Mouse (Mus musculus): ENCODE measurements at regions not wholly inside any gene's neighbourhood (a gene's known extent, or its start where the extent isn't known, plus 50 kb on each side); places are given as distances from the start of the nearest gene placed in this dataset.

DNA sequence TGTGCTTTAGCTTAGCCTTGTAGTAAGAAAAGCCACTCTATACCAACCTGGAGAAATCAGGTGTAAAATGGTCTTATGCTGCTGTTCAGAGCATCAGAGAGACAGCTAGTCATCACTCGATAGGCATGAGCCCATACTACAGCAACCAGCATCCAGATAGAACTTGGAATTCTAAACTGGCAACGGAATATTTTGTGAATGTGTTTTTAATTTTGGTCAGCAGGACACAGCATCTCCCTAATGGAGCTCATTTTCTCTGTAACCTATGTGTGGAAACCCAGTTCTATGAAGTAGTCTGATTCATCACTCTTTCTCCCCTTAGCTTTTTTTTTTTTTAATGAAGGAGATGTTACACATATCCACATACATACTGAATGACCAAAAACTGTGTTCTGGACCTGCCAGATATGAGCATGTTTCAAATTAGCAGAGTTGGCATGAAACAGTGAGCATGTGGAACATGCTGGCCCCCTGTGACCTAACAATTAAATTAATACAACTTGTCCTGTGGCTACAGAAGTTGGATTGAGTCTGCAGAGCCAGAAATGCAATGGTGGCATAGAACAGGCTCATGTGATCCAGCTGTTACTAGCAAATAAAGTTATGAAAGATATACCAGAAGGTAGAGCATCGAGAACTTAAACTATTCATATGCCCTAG, 160.5 kb downstream of the Gipc2 start:
- no peaks in the 10 kb centered on the region for H3K4me1 ChIP-seq (ENCODE audit: control insufficient read depth, insufficient read depth, low read length)
- no peaks in the 10 kb centered on the region for H3K9me3 ChIP-seq (ENCODE audit: control insufficient read depth, low read length)
- H3K4me2 ChIP-seq (ENCODE audit: low read depth, low read length), result no peak overlapping the region
- no peak for ATAC-seq
- no peak overlapping the region for H3K9ac ChIP-seq (ENCODE audit: low read depth, low read length)
- WGBS, result 81% methylated on average over 3 of the region's 3 CpGs
- H3K27ac ChIP-seq (ENCODE audit: low read length), result no peak overlapping the region
- H3K36me3 ChIP-seq (ENCODE audit: control insufficient read depth, insufficient read depth, low read length), result no peaks in the 10 kb centered on the region
- H3K4me3 ChIP-seq (ENCODE audit: low read length), result no peak overlapping the region
- no peaks in the 10 kb centered on the region for H3K27me3 ChIP-seq (replicated peaks; ENCODE audit: control insufficient read depth, insufficient read depth, low read length)

DNA sequence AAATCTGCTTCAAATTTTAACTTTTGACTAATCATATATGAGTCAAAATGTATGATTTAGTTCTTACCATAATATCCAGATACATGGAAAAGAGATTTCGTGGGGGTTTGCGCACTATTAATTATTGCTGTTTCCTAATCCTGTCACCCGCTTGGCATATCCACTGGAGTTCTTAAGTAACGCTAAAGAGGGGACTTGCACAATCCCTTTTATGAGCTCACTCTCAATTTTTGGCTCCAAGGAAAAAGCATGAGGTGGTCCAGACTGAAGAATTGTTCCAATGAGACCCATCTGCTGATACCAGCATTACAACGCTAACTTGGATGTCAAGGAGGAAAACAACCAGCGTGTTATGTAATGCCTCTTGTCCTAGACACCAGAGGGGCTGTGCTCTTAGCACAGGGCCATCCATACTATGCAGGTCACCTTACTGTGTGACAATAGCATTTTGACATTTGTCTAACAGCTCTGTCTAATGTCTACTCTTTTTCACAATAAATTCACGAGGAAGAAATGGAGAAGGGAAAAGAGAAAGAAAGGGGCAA, 161.5 kb downstream of the Gipc2 start:
- no peak for ATAC-seq
- H3K4me1 ChIP-seq (ENCODE audit: control insufficient read depth, insufficient read depth, low read length), result no peaks in the 10 kb centered on the region
- no peak overlapping the region for H3K27ac ChIP-seq (ENCODE audit: low read length)
- H3K27me3 ChIP-seq (replicated peaks; ENCODE audit: control insufficient read depth, insufficient read depth, low read length), result no peaks in the 10 kb centered on the region
- H3K4me2 ChIP-seq (ENCODE audit: low read depth, low read length), result no peak overlapping the region
- H3K36me3 ChIP-seq (ENCODE audit: control insufficient read depth, insufficient read depth, low read length), result no peaks in the 10 kb centered on the region
- H3K9ac ChIP-seq (ENCODE audit: low read depth, low read length), result no peak overlapping the region
- 86% methylated on average over 7 of the region's 7 CpGs for WGBS
- no peaks in the 10 kb centered on the region for H3K9me3 ChIP-seq (ENCODE audit: control insufficient read depth, low read length)
- H3K4me3 ChIP-seq (ENCODE audit: low read length), result no peak overlapping the region

DNA sequence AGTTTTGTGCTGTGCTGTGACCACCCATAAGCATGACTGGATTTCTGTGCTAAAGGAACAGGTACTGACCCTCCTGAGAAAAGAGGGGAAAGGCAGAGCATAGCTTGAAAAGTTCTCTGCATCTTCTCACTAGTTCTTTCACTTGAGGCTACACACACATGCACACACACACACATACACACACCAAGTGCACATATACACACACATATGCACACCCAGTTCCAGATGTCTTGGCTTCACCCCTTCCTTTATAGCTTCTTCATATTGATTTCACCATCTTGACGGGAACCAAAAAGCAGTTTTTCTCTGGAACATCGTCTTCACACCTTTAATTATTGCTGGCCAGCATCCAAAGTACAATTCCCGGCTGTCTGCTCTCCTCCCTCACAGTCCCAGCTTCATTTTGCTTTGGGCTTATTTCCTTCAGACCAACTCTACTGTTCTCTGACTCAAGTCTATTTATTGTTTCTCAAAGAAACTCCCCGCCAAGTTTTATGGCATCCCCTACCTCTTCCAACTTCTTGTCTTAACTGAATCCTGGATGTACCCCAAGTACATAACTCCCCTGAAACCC, 160.2 kb upstream of the Ptgfr start:
- Histone ChIP-seq H3K4me2 (ENCODE audit: low read depth, low read length) (no peak overlapping the region), H3K9me3 (ENCODE audit: control insufficient read depth, low read length) (no peaks in the 10 kb centered on the region), H3K27me3 (replicated peaks; ENCODE audit: control insufficient read depth, insufficient read depth, low read length) (no peaks in the 10 kb centered on the region), H3K4me3 (ENCODE audit: low read length) (no peak overlapping the region), H3K9ac (ENCODE audit: low read depth, low read length) (no peak overlapping the region), H3K36me3 (ENCODE audit: control insufficient read depth, insufficient read depth, low read length) (no peaks in the 10 kb centered on the region), H3K4me1 (ENCODE audit: control insufficient read depth, insufficient read depth, low read length) (no peaks in the 10 kb centered on the region), H3K27ac (ENCODE audit: low read length) (no peak overlapping the region)
- WGBS, result 69% methylated on average over 4 of the region's 4 CpGs
- ATAC-seq, result no peak

DNA sequence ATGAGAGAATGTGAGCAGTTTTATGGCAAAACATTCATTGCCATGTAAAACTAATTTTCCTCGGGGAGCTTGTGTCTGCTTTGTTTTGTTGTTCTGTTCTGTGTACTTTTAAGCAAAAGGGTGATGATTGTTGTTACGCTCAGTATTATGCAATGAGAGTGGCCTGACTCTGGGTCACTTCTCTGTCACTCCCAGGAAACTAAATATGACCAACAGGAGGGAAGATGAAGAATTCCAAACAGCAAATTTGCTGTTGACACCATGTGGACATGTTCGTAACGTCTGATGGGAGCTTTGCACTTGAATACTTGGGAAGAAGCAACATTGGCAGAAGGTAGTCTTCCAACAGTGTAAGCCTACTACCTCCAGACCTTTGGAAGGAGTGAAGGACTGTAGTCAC, 159.7 kb upstream of the Ptgfr start:
- Histone ChIP-seq H3K4me1 (ENCODE audit: control insufficient read depth, insufficient read depth, low read length) (no peaks in the 10 kb centered on the region), H3K9me3 (ENCODE audit: control insufficient read depth, low read length) (no peaks in the 10 kb centered on the region), H3K27me3 (replicated peaks; ENCODE audit: control insufficient read depth, insufficient read depth, low read length) (no peaks in the 10 kb centered on the region), H3K4me3 (ENCODE audit: low read length) (no peak overlapping the region), H3K27ac (ENCODE audit: low read length) (no peak overlapping the region), H3K4me2 (ENCODE audit: low read depth, low read length) (no peak overlapping the region), H3K36me3 (ENCODE audit: control insufficient read depth, insufficient read depth, low read length) (no peaks in the 10 kb centered on the region), H3K9ac (ENCODE audit: low read depth, low read length) (no peak overlapping the region)
- 79% methylated on average over 4 of the region's 4 CpGs for WGBS
- ATAC-seq, result no peak

DNA sequence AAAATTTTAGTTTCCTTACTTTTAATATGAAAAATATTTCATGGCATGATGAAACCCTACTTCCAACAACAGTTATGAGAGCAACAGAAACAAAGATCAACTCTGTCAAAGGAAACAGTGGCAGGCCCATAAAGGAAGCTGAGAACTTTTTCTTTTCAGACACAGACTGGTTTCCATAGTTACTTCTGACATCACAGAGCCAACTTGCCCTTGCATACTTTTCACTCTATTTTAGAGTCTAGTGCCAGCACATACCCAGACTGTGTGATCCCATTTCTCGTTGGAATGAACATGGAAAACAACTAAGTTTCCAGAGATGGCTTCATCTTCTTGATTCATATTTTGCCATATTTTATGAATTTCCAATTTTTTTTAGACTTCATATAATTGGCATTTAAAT, 150.8 kb upstream of the Ptgfr start:
- Histone ChIP-seq H3K27me3 (replicated peaks; ENCODE audit: control insufficient read depth, insufficient read depth, low read length) (no peaks in the 10 kb centered on the region), H3K9ac (ENCODE audit: low read depth, low read length) (no peak overlapping the region), H3K27ac (ENCODE audit: low read length) (no peak overlapping the region), H3K4me1 (ENCODE audit: control insufficient read depth, insufficient read depth, low read length) (no peaks in the 10 kb centered on the region), H3K4me2 (ENCODE audit: low read depth, low read length) (no peak overlapping the region), H3K9me3 (ENCODE audit: control insufficient read depth, low read length) (no peaks in the 10 kb centered on the region), H3K36me3 (ENCODE audit: control insufficient read depth, insufficient read depth, low read length) (no peaks in the 10 kb centered on the region), H3K4me3 (ENCODE audit: low read length) (no peak overlapping the region)
- 77% methylated on average over 1 of the region's 1 CpGs for WGBS
- no peak for ATAC-seq

DNA sequence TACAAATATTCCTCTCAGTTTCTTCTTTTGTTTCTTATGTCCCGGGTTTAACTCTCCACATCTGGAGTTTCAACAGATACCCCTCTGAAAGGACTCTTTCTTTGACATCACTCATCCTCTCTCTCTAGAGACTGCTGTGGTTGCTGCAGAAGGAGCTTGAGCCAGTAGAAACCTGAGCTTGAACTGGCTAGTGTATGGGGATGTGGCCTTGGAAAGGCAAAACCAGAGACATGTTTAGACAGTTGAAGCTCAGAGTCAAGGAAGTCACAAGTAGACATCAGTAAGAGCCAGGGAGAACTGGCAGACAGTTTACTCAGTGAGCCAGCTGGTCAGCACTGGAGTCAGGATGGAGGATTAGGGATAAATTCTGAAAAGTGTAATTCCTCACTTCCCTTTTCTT, 140.7 kb upstream of the Ptgfr start:
- Histone ChIP-seq H3K27ac (ENCODE audit: low read length) (no peak overlapping the region), H3K4me1 (ENCODE audit: control insufficient read depth, insufficient read depth, low read length) (no peaks in the 10 kb centered on the region), H3K27me3 (replicated peaks; ENCODE audit: control insufficient read depth, insufficient read depth, low read length) (no peaks in the 10 kb centered on the region), H3K36me3 (ENCODE audit: control insufficient read depth, insufficient read depth, low read length) (no peaks in the 10 kb centered on the region), H3K9me3 (ENCODE audit: control insufficient read depth, low read length) (no peaks in the 10 kb centered on the region), H3K4me3 (ENCODE audit: low read length) (no peak overlapping the region), H3K9ac (ENCODE audit: low read depth, low read length) (no peak overlapping the region), H3K4me2 (ENCODE audit: low read depth, low read length) (no peak overlapping the region)
- ATAC-seq, result no peak
- 55% methylated on average over 1 of the region's 1 CpGs for WGBS

DNA sequence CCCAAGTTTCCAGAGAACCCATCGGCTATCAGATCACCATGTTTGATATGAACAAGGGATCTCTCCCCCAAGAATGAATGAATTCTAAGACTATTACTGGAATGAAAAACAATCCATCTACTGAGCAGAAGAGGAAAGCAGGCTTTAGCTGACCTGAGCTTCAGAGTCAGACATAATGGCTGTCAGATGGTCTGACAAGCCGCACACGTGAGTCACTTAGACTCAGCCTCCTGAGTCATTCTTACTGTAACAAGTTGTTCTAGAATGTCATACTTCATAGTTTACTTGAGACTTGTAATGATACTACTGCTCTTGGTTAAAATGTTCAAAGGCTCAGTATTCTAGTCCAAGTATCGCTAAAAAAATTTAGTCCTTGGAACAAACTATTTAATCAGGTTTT, 140.2 kb upstream of the Ptgfr start:
- Histone ChIP-seq H3K27ac (ENCODE audit: low read length) (no peak overlapping the region), H3K27me3 (replicated peaks; ENCODE audit: control insufficient read depth, insufficient read depth, low read length) (no peaks in the 10 kb centered on the region), H3K4me1 (ENCODE audit: control insufficient read depth, insufficient read depth, low read length) (no peaks in the 10 kb centered on the region), H3K4me3 (ENCODE audit: low read length) (no peak overlapping the region), H3K36me3 (ENCODE audit: control insufficient read depth, insufficient read depth, low read length) (no peaks in the 10 kb centered on the region), H3K4me2 (ENCODE audit: low read depth, low read length) (no peak overlapping the region), H3K9ac (ENCODE audit: low read depth, low read length) (no peak overlapping the region), H3K9me3 (ENCODE audit: control insufficient read depth, low read length) (no peaks in the 10 kb centered on the region)
- no peak for ATAC-seq
- WGBS, result 87% methylated on average over 4 of the region's 4 CpGs

DNA sequence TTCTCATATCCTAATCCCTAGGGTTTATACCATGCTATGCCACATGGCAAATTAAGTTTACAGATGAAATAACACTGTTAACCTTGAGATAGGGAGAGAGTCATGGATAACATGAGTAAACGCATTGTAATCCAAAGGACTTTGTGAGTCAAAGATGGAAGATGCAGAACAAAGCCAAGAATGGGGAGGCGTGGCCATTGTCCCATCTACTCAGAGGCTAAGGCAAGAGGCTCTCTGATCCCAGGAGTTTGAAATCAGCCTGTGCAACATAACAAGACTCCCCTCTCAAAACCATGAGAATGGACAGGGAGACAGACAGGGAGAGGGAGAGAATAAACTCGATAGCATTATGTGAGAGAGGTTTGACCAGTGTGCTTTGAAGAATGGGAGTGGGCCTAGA, 112.4 kb upstream of the Ptgfr start:
- Histone ChIP-seq H3K4me2 (ENCODE audit: low read depth, low read length) (no peak overlapping the region), H3K9me3 (ENCODE audit: control insufficient read depth, low read length) (no peaks in the 10 kb centered on the region), H3K27ac (ENCODE audit: low read length) (no peak overlapping the region), H3K4me1 (ENCODE audit: control insufficient read depth, insufficient read depth, low read length) (no peaks in the 10 kb centered on the region), H3K4me3 (ENCODE audit: low read length) (no peak overlapping the region), H3K36me3 (ENCODE audit: control insufficient read depth, insufficient read depth, low read length) (no peaks in the 10 kb centered on the region), H3K9ac (ENCODE audit: low read depth, low read length) (no peak overlapping the region), H3K27me3 (replicated peaks; ENCODE audit: control insufficient read depth, insufficient read depth, low read length) (no peaks in the 10 kb centered on the region)
- no peak for ATAC-seq
- WGBS, result 84% methylated on average over 3 of the region's 3 CpGs

DNA sequence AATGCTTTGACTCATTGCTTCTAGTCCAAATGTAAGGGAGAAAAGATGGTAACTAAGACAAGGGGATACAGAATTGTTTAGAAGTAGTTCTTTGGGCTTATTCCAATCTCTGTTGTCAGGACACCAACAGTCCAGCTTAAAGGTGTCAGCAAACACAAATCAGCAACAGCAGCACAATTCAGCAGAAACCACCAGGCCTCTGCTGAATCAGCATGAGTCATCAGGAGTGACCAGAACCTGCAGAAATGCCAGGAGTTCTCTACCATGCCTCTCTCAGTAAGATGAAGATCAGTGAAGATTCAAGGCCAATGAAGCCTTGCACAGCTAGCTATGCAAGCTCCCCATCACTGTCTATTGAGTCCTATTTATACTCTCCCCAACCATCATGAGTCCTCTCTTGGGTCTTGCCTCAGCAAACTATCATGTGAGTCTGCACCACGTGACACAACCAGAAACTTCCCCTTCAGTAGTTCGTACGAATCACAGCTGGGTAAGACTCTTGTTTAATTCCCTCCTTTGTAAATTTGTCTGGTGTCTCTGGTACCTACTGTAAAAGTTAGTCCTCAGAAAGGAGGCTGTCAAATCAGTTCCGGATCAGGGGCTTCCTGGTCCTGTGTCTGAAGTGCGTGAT, 110.7 kb upstream of the Ptgfr start:
- H3K36me3 ChIP-seq (ENCODE audit: control insufficient read depth, insufficient read depth, low read length), result no peaks in the 10 kb centered on the region
- H3K9ac ChIP-seq (ENCODE audit: low read depth, low read length), result no peak overlapping the region
- no peak overlapping the region for H3K4me3 ChIP-seq (ENCODE audit: low read length)
- H3K27me3 ChIP-seq (replicated peaks; ENCODE audit: control insufficient read depth, insufficient read depth, low read length), result no peaks in the 10 kb centered on the region
- whole genome bisulfite sequencing, result 89% methylated on average over 5 of the region's 5 CpGs
- H3K4me2 ChIP-seq (ENCODE audit: low read depth, low read length), result no peak overlapping the region
- no peak for ATAC-seq
- no peaks in the 10 kb centered on the region for H3K9me3 ChIP-seq (ENCODE audit: control insufficient read depth, low read length)
- no peak overlapping the region for H3K27ac ChIP-seq (ENCODE audit: low read length)
- H3K4me1 ChIP-seq (ENCODE audit: control insufficient read depth, insufficient read depth, low read length), result no peaks in the 10 kb centered on the region
